9 mouse cellular contexts compared by ENCODE assay signal in genomic region chr6:33126574-33126973, GRCm38 (mm10).
DNase-seq lines count a peak whose midpoint lies in the region; ATAC-seq and TF ChIP-seq lines count a peak whose summit lies in the region.
"Had no signal": no experiment of that assay in that cellular context is flagged by ENCODE, and none has a peak within 500 bp of the region (broad histone marks: within the 10 kb centered on the region; RNA-seq: fewer than 3 reads in every experiment).

No protein-coding gene starts in this region.

- WGBS in heart, postnatal 0 days, result 2% methylated on average over 8 of the region's 8 CpGs
- WGBS in small intestine, adult 2 months, result 8% methylated on average over 8 of the region's 8 CpGs

- H3K27me3 ChIP-seq in heart, postnatal 0 days (ENCODE audit: control insufficient read depth, insufficient read depth, low read length), result no peaks in the 10 kb centered on the region
- no peaks in the 10 kb centered on the region for H3K27me3 ChIP-seq in small intestine, adult 2 months (ENCODE audit: control insufficient read depth, insufficient read depth, low read length)
- H3K27me3 ChIP-seq: limb, embryonic 15.5 days had no signal

- ATAC-seq in heart, postnatal 0 days (ENCODE audit: insufficient read depth, low read depth), result peak; percentile 71
- peak; percentile 100 for ATAC-seq in megakaryocyte progenitor cell, adult 5-6 weeks (replicated peaks; ENCODE audit: poor library complexity)
- ATAC-seq in monocyte, adult 5-6 weeks (replicated peaks; ENCODE audit: insufficient number of reproducible peaks, low FRiP score, low TSS enrichment, poor library complexity, severe bottlenecking), result no peak

- H3K27ac ChIP-seq in heart, postnatal 0 days (ENCODE audit: low read depth), result no peak overlapping the region
- no peak overlapping the region for H3K27ac ChIP-seq in small intestine, adult 2 months (ENCODE audit: insufficient read depth, low read depth, low read length)
- H3K27ac ChIP-seq: limb, embryonic 15.5 days had no signal

- H3K9ac ChIP-seq in heart, postnatal 0 days (replicated peaks; ENCODE audit: low read depth, low read length), result no peak overlapping the region
- H3K9ac ChIP-seq: limb, embryonic 15.5 days had no signal

- TF ChIP-seq CTCF in heart, postnatal 0 days (IDR thresholded peaks at IDR 0.05; ENCODE audit: low read depth), result peak; percentile 91
- TF ChIP-seq CTCF in small intestine, adult 2 months (IDR thresholded peaks at IDR 0.05; ENCODE audit: extremely low read depth, insufficient read length, insufficient replicate concordance, low read depth, low read length), result peak; percentile 54; the same call in 1 of the 2 replicates

- no peak for TF ChIP-seq EP300 in heart, postnatal 0 days (IDR thresholded peaks at IDR 0.05; ENCODE audit: low read depth)

- no peaks in the 10 kb centered on the region for H3K4me1 ChIP-seq in heart, postnatal 0 days (ENCODE audit: control insufficient read depth, insufficient read depth)
- H3K4me1 ChIP-seq in small intestine, adult 2 months (ENCODE audit: control insufficient read depth, insufficient read depth, insufficient read length, low read length), result no peaks in the 10 kb centered on the region
- H3K4me1 ChIP-seq: limb, embryonic 15.5 days had no signal

- H3K36me3 ChIP-seq in heart, postnatal 0 days (replicated peaks; ENCODE audit: control insufficient read depth, insufficient read depth, low read length), result no peaks in the 10 kb centered on the region
- H3K36me3 ChIP-seq in small intestine, adult 2 months (ENCODE audit: control insufficient read depth, insufficient read depth, low read length), result no peaks in the 10 kb centered on the region
- H3K36me3 ChIP-seq: limb, embryonic 15.5 days had no signal

- no peak overlapping the region for H3K4me3 ChIP-seq in heart, postnatal 0 days (ENCODE audit: low read depth, low read length)
- no peak overlapping the region for H3K4me3 ChIP-seq in small intestine, adult 2 months (ENCODE audit: low read depth, low read length)
- H3K4me3 ChIP-seq: limb, embryonic 15.5 days had no signal

- TF ChIP-seq POLR2A in small intestine, adult 2 months (IDR thresholded peaks at IDR 0.05; ENCODE audit: low read depth, low read length), result no peak

- DNase-seq in ES-CJ7 (ENCODE audit: low read depth, low spot score), result peak; percentile 90
- peak; percentile 69 for DNase-seq in adrenal gland, adult 2 months
- peak; percentile 79 for DNase-seq in embryo, embryonic 11.5 days (ENCODE audit: low read depth, low spot score)
- peak; percentile 84 for DNase-seq in heart, postnatal 0 days (ENCODE audit: low spot score)
- DNase-seq in layer of hippocampus, adult 9-11 months, result peak; percentile 12

- H3K4me2 ChIP-seq in heart, postnatal 0 days (ENCODE audit: low read depth, low read length), result no peak overlapping the region
- H3K4me2 ChIP-seq: limb, embryonic 15.5 days had no signal

- no peaks in the 10 kb centered on the region for H3K9me3 ChIP-seq in heart, postnatal 0 days (replicated peaks; ENCODE audit: control insufficient read depth, low read length)
- H3K9me3 ChIP-seq: limb, embryonic 15.5 days had no signal

Comparison
In these comparisons a context has a peak if more than half of its experiments do, and no peak if none do; other contexts are left out.
1. DNase-seq: peak in every context shown above with its lines; median percentile 90 in ES-CJ7; 84 in heart, postnatal 0 days; 79 in embryo, embryonic 11.5 days; 69 in adrenal gland, adult 2 months; 12 in layer of hippocampus, adult 9-11 months.